Mouse (Mus musculus): ENCODE data around the gene Defa28. TPM values are rescaled to one million over a fixed set of nuclear protein-coding genes. Genes with fewer than 3 reads are reported as not detected.

Defa28 gene
- polyA plus RNA-seq (2012; fragmentation: generic; extraction: Trizol), result not detected

GRCm38 (mm10) chr8:21582706-21583105 lies at the start of gene Defa28:
Gene Defa28 (plus strand): TSS chr8:21583006.

DNA sequence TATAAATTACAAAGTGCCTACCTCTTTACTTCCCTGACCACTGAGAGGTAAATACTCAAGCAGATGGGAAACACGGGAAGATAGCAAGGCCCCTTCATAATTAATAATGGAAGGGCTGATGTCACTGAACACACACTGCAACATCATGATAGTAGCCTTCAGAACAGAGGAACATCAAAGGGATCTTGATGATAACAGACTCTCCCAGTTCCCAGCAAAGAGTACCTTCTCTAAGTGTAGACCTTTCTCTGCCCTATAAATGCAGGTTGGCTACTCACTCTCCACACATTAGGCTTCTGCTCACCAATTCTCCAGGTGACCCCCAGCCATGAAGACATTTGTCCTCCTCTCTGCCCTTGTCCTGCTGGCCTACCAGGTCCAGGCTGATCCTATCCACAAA lies 17.7 kb upstream of the Defa28 start, which contains the start of gene Defa37:
Gene Defa37, plus strand, starts transcription at position 301 of the 400 bp plus-strand sequence.

GRCm38 (mm10) chr8:21594408-21594807 lies 11.6 kb downstream of the Defa28 start, which contains the start of gene Gm7861:
Gene Gm7861 (minus strand): TSS chr8:21594508.

DNA sequence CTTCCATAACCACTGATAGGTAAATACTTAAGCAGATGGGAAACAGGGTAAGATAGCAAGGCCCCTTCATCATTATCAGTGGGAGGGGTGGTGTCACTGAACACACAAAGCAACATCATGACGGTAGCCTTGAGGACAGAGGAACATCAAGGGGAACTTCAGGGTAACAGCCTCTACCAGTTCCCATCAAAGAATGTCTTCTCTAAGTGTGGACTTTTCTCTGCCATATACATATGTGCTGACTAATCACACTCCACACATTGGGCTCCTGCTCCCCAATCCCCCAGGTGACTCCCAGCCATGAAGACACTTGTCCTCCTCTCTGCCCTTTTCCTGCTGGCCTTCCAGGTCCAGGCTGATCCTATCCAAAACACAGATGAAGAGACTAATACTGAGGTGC lies 35.1 kb downstream of the Defa28 start, which contains the start of gene Defa26:
Gene Defa26, plus strand, starts transcription at position 301 of the 400 bp plus-strand sequence.

Other genes with a start within 250 kb of the Defa28 start
- not detected for gene Defa2, start 204.5 kb upstream of the Defa28 start, polyA plus RNA-seq (2012; fragmentation: generic; extraction: Trizol)
- not detected for gene Defa33, start 191.2 kb upstream of the Defa28 start, polyA plus RNA-seq (2012; fragmentation: generic; extraction: Trizol)
- not detected for gene Defa36, start 155.6 kb upstream of the Defa28 start, polyA plus RNA-seq (2012; fragmentation: generic; extraction: Trizol)
- gene Gm7849, start 126.4 kb upstream of the Defa28 start, polyA plus RNA-seq (2012; fragmentation: generic; extraction: Trizol), result not detected
- not detected for gene Defa20, start 73.7 kb upstream of the Defa28 start, polyA plus RNA-seq (2012; fragmentation: generic; extraction: Trizol)
- gene Defa32, start 54.0 kb upstream of the Defa28 start, polyA plus RNA-seq (2012; fragmentation: generic; extraction: Trizol), result not detected
- gene Defa37, start 17.6 kb upstream of the Defa28 start, polyA plus RNA-seq (2012; fragmentation: generic; extraction: Trizol), result not detected
- gene Gm7861, start 11.5 kb downstream of the Defa28 start, polyA plus RNA-seq (2012; fragmentation: generic; extraction: Trizol), result not detected
- gene Defa26, start 35.2 kb downstream of the Defa28 start, polyA plus RNA-seq (2012; fragmentation: generic; extraction: Trizol), result not detected
- not detected for gene Defa17, start 72.8 kb downstream of the Defa28 start, polyA plus RNA-seq (2012; fragmentation: generic; extraction: Trizol)
- gene Defa34, start 82.8 kb downstream of the Defa28 start, polyA plus RNA-seq (2012; fragmentation: generic; extraction: Trizol), result not detected
- gene AY761184, start 120.6 kb downstream of the Defa28 start, polyA plus RNA-seq (2012; fragmentation: generic; extraction: Trizol), result not detected
- not detected for gene Defa24, start 151.5 kb downstream of the Defa28 start, polyA plus RNA-seq (2012; fragmentation: generic; extraction: Trizol)
- gene Defb50, start 240.5 kb downstream of the Defa28 start, polyA plus RNA-seq (2012; fragmentation: generic; extraction: Trizol), result not detected